Mouse (Mus musculus) left cerebral cortex, postnatal 10 days (tissue): ENCODE data around the gene Esp23. TPM values are rescaled to one million over a fixed set of nuclear protein-coding genes. Genes with fewer than 3 reads are reported as not detected.
"Not testable (repeated sequence)": the region's sequence is repeated elsewhere in the genome, so short reads cannot be mapped to it uniquely, and the experiment has no call there.

Experiments
- DNase-seq, 2 experiments: peaks; one replicate each; pipeline ENCODE4 v3.0.0; 2021 to 2022; ENCODE audit warnings: low spot score in 2 of 2, mixed read lengths in 1 of 2; ENCODE audit errors: extremely low spot score in 1 of 2
- intact Hi-C: fragments of 180-260 bp; cut with DNase I; formaldehyde crosslinking; loops from one replicate; pipeline ENCODE4 v1.15.1; 2025
- total RNA-seq, 2 experiments: library from RNA; stranded (reverse); gene quantifications; 2 replicates each; pipeline ENCODE4 v1.2.3; 2021

Esp23 gene
- total RNA-seq, result not detected

DNA sequence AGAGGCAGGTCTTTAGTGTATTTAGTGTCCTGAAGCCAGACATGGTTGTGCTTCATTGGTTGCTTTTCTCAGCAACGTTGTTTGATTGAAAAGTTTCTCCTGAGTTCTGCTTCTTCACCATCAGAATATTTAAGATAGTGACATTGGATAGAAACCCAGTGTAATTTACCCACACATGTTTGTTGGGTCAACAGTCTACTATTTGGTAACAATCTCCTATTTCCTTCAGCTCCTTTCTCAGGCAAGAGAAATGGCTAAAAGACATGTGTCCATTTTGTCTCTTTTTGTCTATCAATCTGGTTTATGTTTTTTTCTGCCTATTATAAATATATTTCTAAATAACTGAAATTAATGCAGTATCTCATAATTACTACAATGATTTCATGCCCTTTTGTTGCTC, at the start of gene Esp23:
Gene Esp23 (minus strand): TSS at position 101 of the 400 bp plus-strand sequence.
- intact Hi-C loops, result no loop called here
- no peak for DNase-seq

DNA sequence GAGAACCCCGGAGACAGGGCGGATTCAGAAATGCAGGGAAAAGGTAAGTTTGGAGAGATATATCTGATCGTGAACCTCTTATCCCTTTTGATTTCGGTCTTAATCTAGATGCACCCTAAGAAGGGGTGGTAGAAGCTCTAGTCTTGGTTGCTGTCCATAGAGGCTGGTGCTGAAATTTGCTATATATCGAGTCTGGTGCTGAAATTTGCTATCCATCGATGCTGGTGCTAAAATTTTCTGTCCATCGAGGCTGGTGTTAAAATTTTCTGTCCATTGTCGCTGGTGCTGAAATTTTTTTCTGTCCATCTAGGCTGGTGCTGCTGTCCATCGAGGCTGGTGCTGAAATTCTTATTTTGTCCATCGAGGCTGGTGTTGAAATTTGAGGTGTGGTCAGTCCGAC, 30.3 kb upstream of the Esp23 start:
- DNase-seq, intact Hi-C loops: not testable (repeated sequence)

DNA sequence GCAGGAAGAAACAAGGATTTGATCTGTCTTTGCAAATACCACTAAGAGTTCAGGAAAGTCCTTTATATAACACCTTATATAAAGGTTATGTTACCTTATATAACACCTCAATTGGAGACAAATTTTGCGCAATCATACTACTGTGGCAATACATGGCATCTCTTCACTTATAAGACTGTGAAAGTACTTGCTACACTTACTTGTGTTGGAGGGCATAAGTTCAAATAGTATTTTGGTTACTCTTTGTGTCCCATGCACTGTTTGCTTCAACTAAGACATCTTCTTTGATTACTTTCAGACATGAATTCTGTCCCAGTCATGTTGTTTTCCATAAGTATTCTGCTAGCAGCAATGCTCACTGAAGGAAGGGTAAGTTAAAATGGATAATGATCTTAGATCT, 18.2 kb upstream of the Esp23 start, which contains the start of gene Esp22:
Gene Esp22 (plus strand): TSS at position 301 of the 400 bp plus-strand sequence.
- intact Hi-C loops, result no loop called here
- no peak for DNase-seq

DNA sequence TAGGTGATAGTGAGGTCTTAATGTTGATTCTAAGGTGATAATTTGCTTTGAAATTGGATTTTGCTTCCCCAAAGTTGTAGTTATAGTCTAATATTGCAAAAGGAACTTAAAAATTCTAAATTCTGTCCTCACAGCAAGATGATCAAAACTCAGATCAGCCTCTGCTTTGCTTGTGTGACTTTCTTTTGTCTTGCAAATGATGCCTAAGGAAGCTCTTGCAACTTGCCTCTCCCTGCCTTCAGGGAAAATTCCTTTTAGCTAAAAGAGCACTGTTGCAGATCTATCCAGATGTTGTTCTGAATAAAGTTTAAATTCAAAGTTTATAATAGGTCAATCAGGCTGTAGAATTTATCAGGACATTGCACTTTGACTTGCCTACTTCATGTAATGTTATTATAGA, 13.2 kb downstream of the Esp23 start:
- no peak for DNase-seq
- intact Hi-C loops, result no loop called here

DNA sequence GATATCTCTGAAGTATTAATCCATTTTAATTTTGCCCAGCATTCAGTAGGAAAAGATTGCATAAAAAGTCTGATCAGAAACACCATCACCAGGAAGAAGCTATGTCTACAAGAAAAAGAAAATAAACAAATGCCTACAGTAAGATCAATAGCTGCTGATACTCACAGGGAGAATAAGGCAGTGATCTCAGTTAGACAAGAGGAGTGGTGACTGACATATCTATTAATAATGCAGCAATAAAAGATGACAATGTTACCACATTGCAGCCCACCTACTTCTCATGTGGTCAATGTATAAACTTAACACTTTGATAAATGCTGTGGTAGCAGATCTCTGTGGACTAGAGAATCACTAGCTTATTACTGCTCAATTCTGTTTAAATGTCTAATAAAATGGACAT, 33.6 kb downstream of the Esp23 start, which contains the start of gene Gm21903:
Gene Gm21903 (minus strand): TSS at position 101 of the 400 bp plus-strand sequence.
- no peak for DNase-seq
- intact Hi-C loops, result no loop called here

DNA sequence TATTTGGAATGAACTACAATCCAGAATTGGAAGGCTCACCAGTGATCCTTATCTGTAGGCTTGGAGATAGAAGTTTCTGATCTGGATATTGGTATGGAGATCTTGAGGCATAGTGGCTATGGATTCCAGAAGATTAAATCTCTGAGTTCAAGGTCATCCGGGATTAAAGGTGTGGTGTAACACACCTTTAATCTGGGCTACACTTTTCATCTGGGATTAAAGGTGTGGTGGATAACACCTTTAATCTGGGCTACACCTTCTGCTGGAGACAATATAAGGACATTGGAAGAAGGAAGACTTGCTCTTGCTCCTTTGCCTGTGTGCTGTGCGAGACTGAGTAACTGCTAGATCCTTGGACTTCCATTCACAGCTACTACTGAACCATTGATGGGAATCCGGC, 40.4 kb downstream of the Esp23 start, which contains the start of gene Esp24:
Gene Esp24 (plus strand): TSS at position 301 of the 400 bp plus-strand sequence.
- DNase-seq, intact Hi-C loops: not testable (repeated sequence)

Other genes with a start within 250 kb of the Esp23 start
- gene Esp24, start 40.3 kb downstream of the Esp23 start, total RNA-seq, result not detected
- not detected for gene Gm21903, start 33.7 kb downstream of the Esp23 start, total RNA-seq
- not detected for gene Esp22, start 18.3 kb upstream of the Esp23 start, total RNA-seq